Mouse (Mus musculus): Measurements from ENCODE around the gene Odf4.
A peak's percentile ranks its signal among the peaks of the same experiment; 100 is the strongest.
"Not testable (repeated sequence)": the region's sequence is repeated elsewhere in the genome, so short reads cannot be mapped to it uniquely, and the experiment has no call there.

Odf4 gene

GRCm38 (mm10) chr11:68926981-68927380, at the start of gene Odf4:
TSS of gene Odf4 (minus strand) at chr11:68927081.
- DNase-seq (ENCODE audit: extremely low read depth, insufficient read length, low spot score), result no peak

- no peak for DNase-seq (ENCODE audit: extremely low read depth, insufficient read length, low spot score)
These were observed 48.7 kb upstream of the Odf4 start for GRCm38 (mm10) chr11:68975601-68976000.

GRCm38 (mm10) chr11:68975085-68975484, 48.2 kb upstream of the Odf4 start, which contains the start of gene Rangrf:
TSS of gene Rangrf (minus strand) at chr11:68975185.
- no peak for DNase-seq (ENCODE audit: extremely low read depth, insufficient read length, low spot score)

- no peak for DNase-seq (ENCODE audit: extremely low read depth, insufficient read length, low spot score)
These were observed 47.2 kb upstream of the Odf4 start for GRCm38 (mm10) chr11:68974059-68974450.

- peak; percentile 85 for DNase-seq (ENCODE audit: extremely low read depth, insufficient read length, low spot score)
These were observed 46.6 kb upstream of the Odf4 start for GRCm38 (mm10) chr11:68973250-68974058.

- DNase-seq (ENCODE audit: extremely low read depth, insufficient read length, low spot score), result no peak
These were observed 43.4 kb upstream of the Odf4 start for GRCm38 (mm10) chr11:68970232-68970631.

- DNase-seq (ENCODE audit: extremely low read depth, insufficient read length, low spot score), result no peak
These were observed 41.9 kb upstream of the Odf4 start for GRCm38 (mm10) chr11:68968752-68969151.

- DNase-seq (ENCODE audit: extremely low read depth, insufficient read length, low spot score), result peak; percentile 93
These were observed 40.7 kb upstream of the Odf4 start, which contains the start of gene Slc25a35 for GRCm38 (mm10) chr11:68967337-68968282. TSS of gene Slc25a35 (plus strand) at chr11:68968131.

GRCm38 (mm10) chr11:68966554-68966953, 39.7 kb upstream of the Odf4 start:
- no peak for DNase-seq (ENCODE audit: extremely low read depth, insufficient read length, low spot score)

- DNase-seq (ENCODE audit: extremely low read depth, insufficient read length, low spot score), result peak; percentile 35
These were observed 39.0 kb upstream of the Odf4 start for GRCm38 (mm10) chr11:68965845-68966244.

- DNase-seq (ENCODE audit: extremely low read depth, insufficient read length, low spot score), result no peak
These were observed 38.2 kb upstream of the Odf4 start for GRCm38 (mm10) chr11:68965050-68965449.

- DNase-seq (ENCODE audit: extremely low read depth, insufficient read length, low spot score), result no peak
These were observed 36.5 kb upstream of the Odf4 start for GRCm38 (mm10) chr11:68963405-68963804.

GRCm38 (mm10) chr11:68962159-68962558, 35.3 kb upstream of the Odf4 start:
- not testable (repeated sequence) for DNase-seq (ENCODE audit: extremely low read depth, insufficient read length, low spot score)

- peak; percentile 61 for DNase-seq (ENCODE audit: extremely low read depth, insufficient read length, low spot score)
These were observed 34.7 kb upstream of the Odf4 start for GRCm38 (mm10) chr11:68961596-68961995.

- DNase-seq (ENCODE audit: extremely low read depth, insufficient read length, low spot score), result no peak
These were observed 31.1 kb upstream of the Odf4 start for GRCm38 (mm10) chr11:68957971-68958370.

- DNase-seq (ENCODE audit: extremely low read depth, insufficient read length, low spot score), result no peak
These were observed 30.4 kb upstream of the Odf4 start, which contains the start of gene Arhgef15 for GRCm38 (mm10) chr11:68957308-68957707. TSS of gene Arhgef15 (minus strand) at chr11:68957480.

GRCm38 (mm10) chr11:68956697-68957096, 29.8 kb upstream of the Odf4 start:
- no peak for DNase-seq (ENCODE audit: extremely low read depth, insufficient read length, low spot score)

- no peak for DNase-seq (ENCODE audit: extremely low read depth, insufficient read length, low spot score)
These were observed 29.2 kb upstream of the Odf4 start for GRCm38 (mm10) chr11:68956107-68956506.

- DNase-seq (ENCODE audit: extremely low read depth, insufficient read length, low spot score), result no peak
These were observed 28.6 kb upstream of the Odf4 start for GRCm38 (mm10) chr11:68955473-68955872.

- peak; percentile 39 for DNase-seq (ENCODE audit: extremely low read depth, insufficient read length, low spot score)
These were observed 27.5 kb upstream of the Odf4 start for GRCm38 (mm10) chr11:68954408-68954807.

GRCm38 (mm10) chr11:68953903-68954302, 27.0 kb upstream of the Odf4 start:
- no peak for DNase-seq (ENCODE audit: extremely low read depth, insufficient read length, low spot score)

Data from 3134 (cell line).